Mouse (Mus musculus) heart, adult 9 months (tissue): ENCODE results near the gene Rpl35.
"Not testable (repeated sequence)": the region's sequence is repeated elsewhere in the genome, so short reads cannot be mapped to it uniquely, and the experiment has no call there.

Experiments used
- DNase-seq, 2 experiments: peaks; one replicate each; pipeline ENCODE4 v3.0.0; 2022; ENCODE audit warnings: low spot score in 2 of 2

Rpl35 gene

DNA sequence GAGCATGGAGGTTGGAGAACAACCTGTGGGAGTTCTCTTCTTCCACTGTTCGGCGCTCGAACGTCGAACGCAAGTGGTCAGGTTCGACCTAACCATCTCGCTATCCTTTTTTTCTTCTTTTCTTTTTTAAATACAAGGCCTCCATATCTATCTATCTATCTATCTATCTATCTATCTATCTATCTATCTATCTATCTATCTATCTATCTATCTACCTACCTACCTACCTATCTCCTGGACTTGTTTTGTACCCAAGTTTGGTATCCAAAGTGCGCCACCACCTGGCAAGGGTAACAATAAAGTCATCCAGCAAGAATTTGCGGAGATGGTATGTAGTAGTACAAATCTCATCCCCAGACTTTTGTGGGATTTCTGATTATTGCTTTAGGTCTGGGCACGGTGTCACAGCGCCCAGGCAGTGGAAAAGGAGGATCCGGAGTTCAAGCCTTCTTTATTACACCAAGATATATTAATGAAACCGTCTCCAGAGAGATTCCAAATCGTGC lies at the start of gene Rpl35:
Gene Rpl35 (minus strand): TSS at position 51 of the 506 bp plus-strand sequence.
- no peak for DNase-seq

DNA sequence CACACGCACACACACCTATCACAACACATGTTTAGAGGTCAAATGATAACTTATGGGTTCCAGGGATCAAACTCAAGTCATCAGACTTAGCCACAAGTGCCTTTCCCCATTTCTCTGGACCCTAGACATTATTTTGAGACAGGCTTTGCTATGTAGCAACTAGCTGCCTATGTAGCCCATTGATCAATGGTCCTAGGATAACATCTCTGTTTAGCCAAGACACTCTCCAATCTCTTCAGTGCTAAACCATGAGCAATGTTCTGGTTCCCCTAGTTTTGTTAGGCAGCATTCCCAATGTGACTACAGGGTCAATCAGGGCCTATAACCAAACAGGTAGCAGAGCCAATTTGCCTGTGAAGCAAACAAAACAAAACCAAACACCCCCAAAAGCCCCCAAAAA lies 43.1 kb upstream of the Rpl35 start:
- DNase-seq = no peak

DNA sequence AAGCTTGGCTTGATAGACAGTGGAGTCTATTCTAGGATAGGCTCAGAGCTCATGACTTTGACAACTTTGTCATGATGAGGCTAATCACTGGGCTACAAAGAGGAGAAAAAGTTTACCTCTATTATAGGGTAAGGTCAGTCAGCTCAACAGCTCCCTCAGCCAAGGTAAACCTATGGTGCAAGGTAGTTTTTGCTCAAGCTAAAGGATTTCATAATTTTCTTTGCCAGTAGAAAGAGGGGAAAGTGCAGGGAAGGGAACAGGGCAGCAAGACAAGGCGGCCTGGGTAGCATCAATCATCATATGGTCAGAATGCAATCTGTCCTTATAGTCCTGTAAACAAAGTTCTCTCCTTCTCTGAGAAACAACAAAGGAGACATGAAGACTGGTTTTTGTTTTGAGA lies 34.8 kb upstream of the Rpl35 start:
- no peak for DNase-seq

DNA sequence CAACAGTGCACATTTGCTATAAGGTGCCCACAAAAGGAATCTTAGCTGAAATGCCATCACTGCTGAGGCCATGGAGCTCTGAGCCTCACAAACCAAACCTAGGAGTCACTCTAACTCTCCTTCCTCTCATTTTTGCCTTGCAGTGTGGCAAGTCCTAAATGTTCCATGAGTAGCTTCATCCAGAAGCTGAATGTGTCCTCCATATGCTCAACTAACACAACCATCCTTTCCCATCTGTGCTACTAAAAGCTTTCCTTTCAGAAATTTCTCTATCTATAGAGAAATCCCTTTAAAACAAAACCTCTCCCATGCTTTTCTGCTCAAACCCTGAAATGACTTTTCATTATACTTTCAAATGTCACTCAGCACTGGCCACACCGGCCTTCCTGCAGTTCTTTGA lies 26.2 kb upstream of the Rpl35 start:
- DNase-seq = no peak

DNA sequence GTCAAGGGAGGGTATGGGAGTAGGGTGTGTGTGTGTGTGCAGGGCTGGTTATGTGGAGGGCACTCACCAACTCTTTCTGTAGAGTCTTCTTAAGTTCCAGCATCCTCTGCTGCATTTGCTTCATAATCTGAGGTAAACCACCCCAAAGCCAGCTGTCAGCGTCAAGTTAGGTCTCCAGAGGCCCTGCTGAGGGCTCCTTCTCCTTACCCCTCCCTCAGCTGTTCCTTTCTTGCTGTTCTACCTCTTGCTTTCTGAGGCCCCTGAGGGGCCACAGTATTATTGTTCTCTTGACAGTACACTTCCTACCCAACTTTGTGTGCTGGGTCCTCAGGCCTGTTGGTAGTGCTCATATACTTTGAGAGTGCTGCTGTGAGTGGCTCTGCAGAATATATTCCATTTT lies 14.6 kb upstream of the Rpl35 start:
- no peak for DNase-seq

DNA sequence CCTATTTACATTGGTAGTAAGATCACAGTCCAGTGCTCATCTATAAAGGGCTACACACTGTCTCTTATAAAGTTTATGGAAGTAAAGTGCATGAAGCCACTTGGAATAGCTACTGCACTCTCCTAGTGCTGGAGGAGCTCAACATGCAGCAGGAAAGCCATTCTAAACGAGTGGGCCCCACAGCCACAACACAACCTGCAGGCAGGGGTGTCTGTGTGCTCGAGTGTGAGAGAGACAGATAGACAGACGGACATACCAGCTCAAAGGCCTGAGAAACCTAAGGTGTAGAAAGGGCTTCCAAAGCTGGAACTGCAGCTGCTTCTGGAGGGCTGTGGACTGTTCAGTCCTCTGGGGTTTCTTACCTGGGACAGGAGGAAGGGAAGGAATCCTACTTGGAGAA lies 11.2 kb upstream of the Rpl35 start:
- no peak for DNase-seq

DNA sequence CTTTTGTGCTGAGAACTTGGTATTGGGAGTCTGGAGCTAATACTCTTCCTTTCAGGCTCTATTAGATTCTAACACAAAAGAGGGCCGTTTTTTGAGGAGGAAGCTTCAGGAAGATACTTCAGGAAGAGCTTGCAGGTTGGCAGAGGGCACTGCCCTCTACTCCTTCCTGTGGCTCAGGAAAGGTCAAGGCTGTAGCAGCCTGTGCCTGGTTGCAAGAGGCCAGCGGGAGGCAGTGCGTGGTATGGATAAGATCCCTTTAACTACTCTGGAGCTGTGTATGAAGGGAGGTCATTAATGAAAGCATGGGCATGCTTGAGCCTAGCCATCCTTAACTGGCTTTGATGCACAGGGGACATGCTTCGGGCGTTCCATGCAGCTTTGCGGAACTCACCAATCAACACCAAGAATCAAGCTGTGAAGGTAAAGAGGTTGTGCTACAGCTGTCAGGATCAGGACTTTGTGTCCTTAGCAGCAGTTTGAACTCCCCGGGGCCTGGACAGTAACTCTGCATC lies 7.4 kb upstream of the Rpl35 start:
- DNase-seq = no peak

DNA sequence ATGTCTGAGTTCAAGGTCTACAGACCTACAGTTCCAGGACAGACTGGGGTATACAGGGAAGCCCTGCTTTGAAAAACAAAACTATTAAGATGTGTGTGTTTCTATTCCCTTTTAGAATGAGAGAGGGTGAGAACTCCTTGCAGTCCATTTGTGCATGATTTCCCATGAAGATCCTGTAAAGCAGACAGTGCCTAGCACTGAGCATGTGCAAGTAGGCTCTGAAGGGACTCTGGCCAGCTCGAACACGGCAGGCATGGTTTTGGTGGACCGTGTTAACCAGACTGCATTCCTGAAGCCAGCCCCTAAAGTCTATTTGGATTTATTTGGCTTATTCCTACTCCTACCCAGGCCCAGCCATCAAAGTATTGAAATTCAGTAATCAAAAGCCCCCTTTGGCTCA lies 6.5 kb upstream of the Rpl35 start:
- DNase-seq = no peak

DNA sequence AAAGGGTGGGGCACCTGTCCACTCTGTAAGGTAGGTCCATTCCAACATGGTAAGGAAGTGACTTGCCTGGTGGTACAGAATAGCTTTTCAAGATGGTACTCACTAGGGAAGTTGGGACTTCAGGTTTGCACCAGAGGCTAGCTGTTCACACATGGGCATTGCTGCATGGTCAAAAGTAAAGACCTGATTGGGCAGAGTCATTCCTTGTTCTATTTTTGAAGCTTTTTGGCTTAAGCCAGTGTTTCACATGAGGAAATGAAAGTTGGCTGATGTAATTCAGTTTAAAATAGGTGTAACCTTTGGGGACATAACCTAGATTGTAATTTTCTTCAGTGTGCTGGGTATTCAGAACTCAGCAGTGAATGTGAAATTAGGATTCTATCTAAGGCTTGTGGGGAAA lies 5.8 kb upstream of the Rpl35 start:
- DNase-seq = peak; percentile 43 to 56

DNA sequence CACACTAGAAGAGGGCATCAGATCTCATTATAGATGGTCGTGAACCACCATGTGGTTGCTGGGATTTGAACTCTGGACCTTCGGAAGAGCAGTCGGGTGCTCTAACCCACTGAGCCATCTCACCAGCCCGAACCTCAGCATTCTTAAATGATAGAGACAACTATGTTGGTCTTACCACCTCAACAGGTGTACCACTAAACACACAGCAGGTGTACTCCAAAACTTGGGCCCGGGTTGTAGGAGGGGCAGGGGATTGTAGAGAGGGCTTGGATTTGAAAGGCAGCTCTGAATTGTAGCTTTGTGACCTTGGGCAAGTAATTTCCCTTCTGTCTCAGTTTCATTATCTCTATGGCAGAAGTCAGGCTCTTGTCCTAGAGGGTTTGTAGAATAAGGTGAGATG lies 4.7 kb upstream of the Rpl35 start:
- not testable (repeated sequence) for DNase-seq

DNA sequence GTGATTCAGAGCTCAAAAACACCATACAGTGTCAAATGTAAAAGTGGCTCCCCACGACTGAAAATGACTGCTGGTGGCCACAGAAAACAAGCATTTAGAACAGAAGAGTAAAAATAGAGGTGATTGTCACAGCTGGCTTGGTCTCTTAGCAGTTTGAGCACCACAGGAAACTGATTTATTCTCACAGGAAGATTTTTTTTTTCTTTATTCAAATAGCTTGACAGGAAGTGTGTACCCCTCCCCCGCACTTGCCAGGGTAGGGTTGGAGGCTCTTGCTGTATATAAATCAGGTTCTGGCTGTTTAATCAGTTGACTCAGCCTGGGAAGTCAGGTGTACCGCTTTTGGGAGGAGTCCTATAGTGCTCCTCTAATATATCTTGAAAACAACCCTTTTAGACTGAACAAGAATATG lies 3.5 kb upstream of the Rpl35 start:
- peak in 1 of 2 experiments; percentile 31 for DNase-seq

DNA sequence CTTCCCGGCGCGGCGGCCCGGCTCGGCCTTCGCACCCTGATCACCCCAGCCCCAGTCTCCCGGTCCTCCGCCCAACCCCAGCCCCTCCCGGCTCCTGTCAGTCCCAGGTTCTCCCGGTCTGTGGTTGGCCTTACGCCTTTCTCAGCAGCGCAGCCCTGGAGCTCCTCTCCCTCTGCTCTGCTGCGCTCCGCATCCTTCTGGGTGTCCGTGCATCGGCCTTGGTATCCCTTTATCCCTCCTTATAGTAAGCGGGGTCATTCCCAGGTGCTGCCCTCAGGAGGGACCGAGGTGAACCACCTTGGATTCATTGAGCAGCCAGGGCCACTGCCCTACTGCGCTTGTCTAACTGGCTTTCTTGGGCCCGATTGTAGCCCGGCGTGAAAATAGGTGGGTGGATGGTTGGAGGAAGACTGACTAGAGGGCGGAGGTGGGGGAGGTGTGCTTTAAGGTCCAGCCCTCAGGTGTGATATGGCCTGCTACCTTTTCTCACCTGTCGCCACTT lies 3.0 kb upstream of the Rpl35 start:
- DNase-seq = no peak

DNA sequence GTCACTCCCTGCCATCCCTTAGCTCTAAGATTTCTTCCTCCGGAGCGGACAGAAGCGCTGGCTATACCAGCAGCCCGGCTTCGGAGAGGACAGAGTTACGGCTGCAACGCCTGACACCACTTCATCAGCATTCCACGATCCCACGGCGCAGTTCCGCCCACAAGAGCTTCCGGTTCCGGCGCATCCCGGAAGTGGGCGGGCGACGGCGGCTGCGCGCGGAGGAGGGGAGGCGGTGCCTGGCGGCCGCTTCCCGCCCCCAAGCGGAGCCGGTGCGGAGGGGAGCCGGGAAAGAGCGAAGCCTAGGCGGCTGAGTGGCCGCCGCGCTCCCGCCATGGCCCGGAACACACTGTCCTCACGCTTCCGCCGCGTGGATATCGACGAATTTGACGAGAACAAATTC lies 2.4 kb upstream of the Rpl35 start:
- peak; percentile 92 to 93 for DNase-seq

DNA sequence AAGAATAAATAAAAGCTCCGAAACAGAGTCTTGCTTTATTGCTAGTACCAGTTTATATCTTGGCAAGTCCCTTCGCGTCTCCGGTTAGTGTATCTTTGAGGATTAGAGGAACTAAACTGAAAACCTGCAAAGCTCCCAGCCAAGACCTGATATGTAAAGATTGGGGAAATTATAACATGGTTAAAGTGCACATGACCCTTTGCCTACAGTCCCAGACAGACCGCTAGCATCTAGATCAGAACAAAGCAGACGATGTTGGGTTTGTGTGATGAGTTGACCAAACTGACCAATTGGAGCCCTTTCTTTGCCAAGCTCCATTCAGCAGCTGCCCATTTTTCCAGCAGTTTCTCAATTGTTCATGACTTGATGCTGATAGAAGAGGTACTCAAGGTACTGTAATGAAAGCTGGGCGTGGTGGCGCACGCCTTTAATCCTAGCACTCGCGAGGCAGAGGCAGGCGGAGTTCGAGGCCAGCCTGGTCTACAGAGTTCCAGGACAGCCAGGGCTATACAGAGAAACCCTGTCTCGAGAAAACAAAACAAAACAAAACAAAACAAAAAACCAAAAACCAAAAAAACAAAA lies 816 bp upstream of the Rpl35 start:
- no peak for DNase-seq

DNA sequence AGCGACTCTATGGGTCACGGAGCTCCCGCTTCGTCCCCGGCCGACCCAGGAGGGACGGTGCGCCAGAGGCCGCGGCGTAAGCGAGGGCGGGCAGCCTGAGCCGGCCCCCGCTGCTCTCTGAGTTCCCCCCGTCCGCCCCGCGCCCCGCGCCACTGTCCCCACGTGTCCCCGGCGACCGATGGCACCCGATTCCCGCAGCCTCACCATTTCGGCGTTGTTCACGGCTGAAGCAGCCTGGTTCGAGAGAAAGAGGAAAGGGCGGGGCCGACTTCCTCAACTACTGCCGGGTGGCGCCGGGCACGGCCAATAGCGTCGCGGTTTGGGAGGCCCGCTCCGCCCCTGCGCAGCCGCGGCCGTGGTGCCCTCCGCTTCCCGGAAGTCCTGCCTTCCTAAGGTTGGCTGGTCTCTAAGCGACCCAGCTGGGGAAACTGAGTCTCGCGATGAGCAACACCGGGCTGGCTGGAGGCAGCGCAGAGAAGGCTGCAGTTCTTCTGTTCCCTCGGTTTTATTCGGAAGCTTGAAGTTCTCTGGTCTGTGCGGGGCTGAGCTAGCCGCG lies 466 bp downstream of the Rpl35 start, which contains the start of gene Arpc5l:
Gene Arpc5l (plus strand): TSS at position 469 of the 556 bp plus-strand sequence.
- DNase-seq = peak; percentile 91 to 92

DNA sequence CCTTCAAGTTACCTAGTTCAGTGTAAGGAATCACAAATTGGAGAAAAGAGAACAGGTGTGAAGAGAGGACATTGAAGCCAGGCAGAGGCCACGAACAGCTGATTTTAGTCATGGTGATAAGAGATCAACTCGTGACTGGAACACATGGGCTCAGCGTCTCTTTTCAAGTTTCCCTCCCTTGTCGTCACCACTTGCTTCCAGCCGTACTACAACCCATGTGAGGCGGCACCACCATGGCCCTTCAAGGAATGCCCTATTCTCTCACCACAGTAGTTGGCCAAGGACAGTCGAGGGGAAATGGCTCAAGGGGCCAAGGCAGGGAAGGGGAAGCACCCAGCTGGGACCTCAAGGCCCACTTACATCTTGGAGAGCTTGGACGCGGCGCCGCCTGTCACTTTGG lies 1.1 kb downstream of the Rpl35 start:
- no peak for DNase-seq

DNA sequence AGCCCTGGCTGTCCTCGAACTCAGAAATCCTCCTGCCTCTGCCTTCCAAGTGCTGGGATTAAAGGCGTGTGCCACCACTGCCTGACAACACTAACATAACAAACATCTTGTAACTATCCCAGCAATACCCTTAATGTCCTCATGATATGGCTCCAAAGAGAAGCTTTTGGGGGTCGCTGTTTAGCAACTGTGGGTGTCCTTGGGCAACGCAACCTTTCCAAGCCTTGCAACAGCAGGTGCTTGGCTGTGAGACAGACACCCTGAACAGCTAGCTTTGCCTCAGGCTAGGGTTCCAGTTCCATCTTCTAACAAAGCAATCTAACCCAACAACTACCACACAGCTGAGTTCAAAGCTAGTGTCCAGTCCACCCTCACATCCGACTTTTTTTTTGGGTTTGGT lies 1.9 kb downstream of the Rpl35 start:
- no peak for DNase-seq

DNA sequence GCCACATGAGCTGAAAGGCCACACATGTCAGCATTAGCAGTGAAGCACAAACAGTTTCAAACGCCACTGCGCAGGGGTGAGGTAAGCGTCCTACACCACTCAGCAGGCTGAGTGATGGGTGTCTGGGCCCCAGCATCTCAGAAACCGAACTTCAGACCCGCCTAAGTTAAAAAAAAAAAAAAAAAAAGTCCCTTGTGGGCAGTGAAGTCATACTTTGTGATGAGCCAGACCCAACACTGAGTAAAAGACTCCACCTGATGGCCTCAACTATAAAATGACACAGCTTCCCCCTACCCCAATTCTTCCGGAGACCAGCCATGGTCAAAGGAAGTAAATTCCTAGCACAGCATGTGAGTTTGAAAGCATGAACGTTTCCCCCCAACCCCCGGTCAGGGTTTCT lies 2.3 kb downstream of the Rpl35 start:
- DNase-seq = no peak

DNA sequence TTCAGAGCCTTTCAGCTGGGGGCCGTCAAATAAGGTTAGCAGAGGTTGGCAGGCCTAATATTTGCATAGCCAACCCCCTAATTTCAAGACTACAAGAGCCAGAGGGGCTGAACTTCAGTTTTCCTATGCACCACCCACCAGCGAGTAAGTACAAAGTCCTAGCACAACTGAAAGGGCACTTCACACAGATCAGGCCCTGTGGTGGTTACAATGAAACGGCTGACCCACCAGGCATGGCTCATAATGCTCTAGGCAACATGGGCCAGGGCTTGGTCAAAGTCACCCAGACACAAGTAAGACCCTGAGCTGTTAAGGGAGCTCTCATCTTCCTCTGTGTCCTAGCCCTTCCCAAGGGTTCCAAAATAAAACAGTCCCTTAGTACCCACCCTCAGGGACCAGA lies 3.6 kb downstream of the Rpl35 start:
- no peak for DNase-seq

DNA sequence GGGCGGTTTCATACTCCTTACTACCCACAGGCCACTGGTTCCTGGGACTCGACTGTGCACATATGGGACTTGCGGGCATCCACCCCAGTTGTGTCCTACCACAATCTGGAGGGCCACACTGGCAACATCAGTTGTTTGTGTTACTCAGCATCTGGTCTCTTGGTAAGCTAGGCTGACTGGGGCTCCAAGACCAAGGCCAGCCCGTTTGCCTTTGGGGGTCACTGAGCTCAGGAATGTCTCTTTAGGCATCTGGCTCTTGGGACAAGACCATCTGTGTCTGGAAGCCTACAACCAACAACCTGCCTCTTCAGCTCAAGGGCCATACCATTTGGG lies 4.9 kb downstream of the Rpl35 start:
- DNase-seq = no peak

DNA sequence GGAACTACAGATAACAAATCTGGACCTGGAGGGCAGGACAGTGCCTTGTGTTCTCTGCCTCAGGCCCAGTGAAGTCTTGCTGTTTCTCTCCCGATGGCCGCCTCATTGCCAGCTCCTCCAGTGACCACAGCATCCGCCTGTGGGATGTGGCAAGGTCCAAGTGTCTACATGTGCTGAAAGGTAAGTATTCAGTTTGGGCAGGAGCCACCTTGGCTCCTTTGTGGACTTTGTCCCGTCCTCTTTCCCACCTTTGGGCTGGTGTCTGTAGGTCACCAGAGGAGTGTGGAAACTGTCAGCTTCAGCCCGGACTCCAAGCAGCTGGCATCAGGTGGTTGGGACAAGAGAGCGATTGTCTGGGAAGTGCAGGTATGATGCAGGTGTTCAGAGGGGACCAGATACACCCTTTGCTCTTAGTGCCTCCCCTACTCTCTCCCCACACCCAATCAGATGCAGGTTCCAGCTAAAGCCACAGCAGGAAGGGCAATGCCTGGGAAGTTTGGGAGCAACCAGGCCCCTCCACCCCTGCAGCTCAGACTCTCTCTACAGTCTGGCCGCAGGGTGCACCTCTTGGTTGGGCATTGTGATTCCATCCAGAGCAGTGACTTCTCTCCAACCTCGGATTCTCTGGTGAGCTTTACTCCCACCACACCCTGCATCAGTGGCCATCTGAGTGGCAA lies 5.4 kb downstream of the Rpl35 start:
- DNase-seq = no peak

DNA sequence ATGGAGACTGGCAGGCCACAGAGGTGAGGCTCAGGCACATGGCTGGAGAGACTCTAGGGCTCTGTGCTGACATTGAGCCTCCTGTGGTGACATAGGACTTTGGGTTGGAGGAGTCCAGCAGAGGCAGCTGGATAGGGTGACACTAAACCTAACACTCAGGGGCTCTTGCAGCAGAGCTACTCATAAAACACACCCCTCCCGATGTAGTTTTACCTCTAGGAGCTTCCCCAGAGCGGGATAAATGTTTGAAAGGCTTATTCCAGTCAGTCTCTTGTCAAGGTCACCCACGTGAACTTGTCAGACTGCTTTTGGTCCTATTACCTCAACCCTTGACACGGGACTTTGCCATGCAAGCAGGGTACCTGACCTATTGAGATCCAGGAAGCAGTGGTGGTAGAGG lies 6.0 kb downstream of the Rpl35 start:
- no peak for DNase-seq
